In genomic region chr11:53664091-53664490, GRCm38 (mm10) we compare ENCODE assay signal across 28 mouse cellular contexts. TPM values are rescaled to one million over a fixed set of nuclear protein-coding genes. Genes with fewer than 3 reads are reported as not detected.
DNase-seq lines count a peak whose midpoint lies in the region; ATAC-seq and TF ChIP-seq lines count a peak whose summit lies in the region.
"Had no signal": no experiment of that assay in that cellular context is flagged by ENCODE, and none has a peak within 500 bp of the region (broad histone marks: within the 10 kb centered on the region; RNA-seq: fewer than 3 reads in every experiment).

No protein-coding gene starts in this region.

- peaks cover 28% of the 10 kb centered on the region for H3K36me3 ChIP-seq in thymus, adult 2 months (ENCODE audit: control insufficient read depth, insufficient read depth, low read length)

- H3K27ac ChIP-seq in thymus, adult 2 months (ENCODE audit: control insufficient read depth, insufficient read depth, low read length): 0 out of 2 replicates have a peak overlapping the region, but pooled peaks have one; percentile 28
- H3K27ac ChIP-seq: forebrain, embryonic 10.5 days; hindbrain, embryonic 12.5 days; hindbrain, embryonic 15.5 days had no signal

- no peaks in the 10 kb centered on the region for H3K4me1 ChIP-seq in thymus, adult 2 months (replicated peaks; ENCODE audit: control insufficient read depth, insufficient read depth, low read length)
- H3K4me1 ChIP-seq: forebrain, embryonic 10.5 days; hindbrain, embryonic 12.5 days; hindbrain, embryonic 15.5 days had no signal

- no peaks in the 10 kb centered on the region for H3K27me3 ChIP-seq in thymus, adult 2 months (ENCODE audit: control insufficient read depth, insufficient read depth, low read length)
- H3K27me3 ChIP-seq: hindbrain, embryonic 12.5 days; hindbrain, embryonic 15.5 days had no signal

- H3K4me3 ChIP-seq in thymus, adult 2 months (ENCODE audit: control insufficient read depth, insufficient read depth, low read length): no peak overlapping the region
- H3K4me3 ChIP-seq: forebrain, embryonic 10.5 days; hindbrain, embryonic 12.5 days; hindbrain, embryonic 15.5 days had no signal

- 0 out of 2 replicates have a peak, but pooled peaks have one; percentile 28 for ATAC-seq in frontal cortex, adult (ENCODE audit: low TSS enrichment)
- ATAC-seq: activated CD4-positive, CD25-positive, alpha-beta regulatory T cell, adult 4 months; forebrain, embryonic 14.5 days; forebrain, postnatal 0 days had no signal

- TF ChIP-seq CTCF in thymus, adult 2 months (IDR thresholded peaks at IDR 0.05; ENCODE audit: borderline replicate concordance, control insufficient read depth, extremely low read depth, insufficient read depth, low read length, poor library complexity): no peak

- no peak for TF ChIP-seq POLR2A in thymus, adult 2 months (IDR thresholded peaks at IDR 0.05; ENCODE audit: control insufficient read depth, extremely low read depth, insufficient read depth, low read length, poor library complexity)

- DNase-seq in frontal cortex, postnatal 25 days (ENCODE audit: low spot score in 2 of 2): no peak
- DNase-seq in layer of hippocampus, postnatal 14 days (ENCODE audit: low spot score in 2 of 2): peak; percentile 26 to 58
- no peak for DNase-seq in layer of hippocampus, adult 9-10 months (ENCODE audit: low spot score)
- DNase-seq in thymus, adult 2 months: no peak
- no peak for DNase-seq in thymus, postnatal 0 days (ENCODE audit: low spot score)
- DNase-seq: adrenal gland, adult 8-10 months; adrenal gland, postnatal 25 days; cerebellum, adult 18-20 months; cerebellum, adult 9-10 months; forebrain, postnatal 0 days; gastrocnemius, postnatal 10 days; gastrocnemius, postnatal 36 days had no signal

- 98% methylated on average over 5 of the region's 5 CpGs for WGBS in thymus, adult 2 months

RNA-seq across cellular contexts. Expression of gene Il13, which starts 29.6 kb away (rescaled TPM):
- not detected for total RNA-seq in layer of hippocampus, postnatal 14 days (2021)
- 8.5 and 10.4 TPM in 2 replicates for polyA plus RNA-seq in thymus, adult 2 months (2012; rRNA removed)
- 1.0 and 1.3 TPM in 2 replicates for polyA plus RNA-seq in thymus, postnatal 0 days (2015; fragmentation: Nextera tagmentation; extraction: Ambion mirVana)
- total RNA-seq: adrenal gland, adult 8-10 months; adrenal gland, postnatal 25 days; ES-E14; forebrain, postnatal 0 days; gastrocnemius, adult 18-20 months; gastrocnemius, postnatal 10 days; gastrocnemius, postnatal 36 days; heart, adult 8-10 months; heart, postnatal 25 days; hematopoietic stem cell, adult 5-6 weeks had no signal
- polyA plus RNA-seq: activated CD4-positive, CD25-positive, alpha-beta regulatory T cell, adult 4 months; embryonic facial prominence, embryonic 11.5 days; embryonic facial prominence, embryonic 14.5 days; forebrain, embryonic 10.5 days; forebrain, embryonic 14.5 days; forebrain, postnatal 0 days; heart, embryonic 11.5 days; heart, embryonic 14.5 days; heart, postnatal 0 days; hindbrain, embryonic 12.5 days; hindbrain, embryonic 15.5 days had no signal

RNA-seq across cellular contexts. Expression of gene Rad50, which starts 43.0 kb away (rescaled TPM):
- total RNA-seq in layer of hippocampus, postnatal 14 days (2021): 10 to 100 TPM in 1 of 2 experiments, 1 to 10 TPM in 1; 9.0 to 10.5 TPM
- 8.3 and 8.4 TPM in 2 replicates for polyA plus RNA-seq in thymus, adult 2 months (2012; rRNA removed)
- polyA plus RNA-seq in thymus, postnatal 0 days (2015; fragmentation: Nextera tagmentation; extraction: Ambion mirVana): 40.0 and 44.8 TPM in 2 replicates

RNA-seq across cellular contexts. Expression of gene Il4, which starts 45.6 kb away (rescaled TPM):
- total RNA-seq in layer of hippocampus, postnatal 14 days (2021): not detected
- 0.55 TPM in 1 of 2 replicates, not detected in the other for polyA plus RNA-seq in thymus, adult 2 months (2012; rRNA removed)
- 1.2 and 1.5 TPM in 2 replicates for polyA plus RNA-seq in thymus, postnatal 0 days (2015; fragmentation: Nextera tagmentation; extraction: Ambion mirVana)
- total RNA-seq: adrenal gland, adult 8-10 months; adrenal gland, postnatal 25 days; ES-E14; forebrain, postnatal 0 days; gastrocnemius, adult 18-20 months; gastrocnemius, postnatal 10 days; gastrocnemius, postnatal 36 days; heart, adult 8-10 months; heart, postnatal 25 days had no signal
- polyA plus RNA-seq: heart, postnatal 0 days had no signal

RNA-seq across cellular contexts. Expression of gene Il5, which starts 56.5 kb away (rescaled TPM):
- total RNA-seq in layer of hippocampus, postnatal 14 days (2021): not detected
- polyA plus RNA-seq in thymus, adult 2 months (2012; rRNA removed): 0.56 and 0.84 TPM in 2 replicates
- polyA plus RNA-seq in thymus, postnatal 0 days (2015; fragmentation: Nextera tagmentation; extraction: Ambion mirVana): 0.55 and 0.81 TPM in 2 replicates
- total RNA-seq: adrenal gland, adult 8-10 months; adrenal gland, postnatal 25 days; ES-E14; gastrocnemius, adult 18-20 months; gastrocnemius, postnatal 10 days; gastrocnemius, postnatal 36 days; heart, postnatal 25 days; hematopoietic stem cell, adult 5-6 weeks had no signal
- polyA plus RNA-seq: embryonic facial prominence, embryonic 11.5 days; embryonic facial prominence, embryonic 14.5 days; forebrain, embryonic 14.5 days; heart, embryonic 11.5 days; heart, embryonic 14.5 days; hindbrain, embryonic 12.5 days; hindbrain, embryonic 15.5 days had no signal

Comparison
In these comparisons a context has a peak if more than half of its experiments do, and no peak if none do; other contexts are left out.
1. DNase-seq: peak in layer of hippocampus, postnatal 14 days (2 of 2); none in frontal cortex, postnatal 25 days (0 of 2), layer of hippocampus, adult 9-10 months (single experiment), thymus, adult 2 months (single experiment) and thymus, postnatal 0 days (single experiment).